Mouse (Mus musculus) G1E (cell line): ENCODE measurements around the gene Paqr9. TPM values are rescaled to one million over a fixed set of nuclear protein-coding genes. Genes with fewer than 3 reads are reported as not detected.

ENCODE experiments used
- ATAC-seq: 2 replicates; pipeline ENCODE4 v1.8.0; 2016; ENCODE audit warnings: mild to moderate bottlenecking; ENCODE audit not compliant: insufficient number of reproducible peaks, poor library complexity, low FRiP score, severe bottlenecking; ENCODE audit errors: extremely low read depth
- DNase-seq: peaks from one replicate; pipeline ENCODE4 v3.0.0; 2012; ENCODE audit warnings: low spot score
- H3K27me3 ChIP-seq: 2 replicates; pipeline ENCODE4 v1.6.1; 2012; ENCODE audit warnings: mild to moderate bottlenecking, low read length, inconsistent platforms; ENCODE audit not compliant: insufficient read depth
- H3K36me3 ChIP-seq: replicated peaks from 2 replicates; pipeline ENCODE3; 2012; ENCODE audit warnings: mild to moderate bottlenecking, inconsistent platforms
- H3K4me1 ChIP-seq: 2 replicates; pipeline ENCODE4 v1.6.1; 2012; ENCODE audit warnings: low read depth, low read length, inconsistent platforms, mixed read lengths; ENCODE audit not compliant: insufficient read depth
- H3K4me3 ChIP-seq: 2 replicates; pipeline ENCODE4 v1.5.1; 2012; ENCODE audit warnings: low read depth, mild to moderate bottlenecking, inconsistent platforms, low read length, moderate library complexity, mixed read lengths
- H3K9me3 ChIP-seq: replicated peaks from 2 replicates; pipeline ENCODE4 v1.6.1; 2012; ENCODE audit warnings: inconsistent platforms
- CTCF ChIP-seq: IDR thresholded peaks from 2 replicates; pipeline ENCODE4 v1.5.1; 2012; ENCODE audit warnings: low read depth, low read length, inconsistent platforms, mixed read lengths
- GATA1 ChIP-seq: IDR thresholded peaks from 2 replicates; pipeline ENCODE4 v1.6.1; 2012; ENCODE audit warnings: borderline replicate concordance, low read length, inconsistent platforms, mixed read lengths
- GATA2 ChIP-seq: IDR thresholded peaks from 2 replicates; pipeline ENCODE4 v1.6.1; 2012; ENCODE audit warnings: low read depth, low read length, inconsistent platforms, borderline replicate concordance
- POLR2AphosphoS5 ChIP-seq: IDR thresholded peaks from 2 replicates; pipeline ENCODE4 v1.6.1; 2012; ENCODE audit warnings: low read depth, low read length, inconsistent platforms; ENCODE audit not compliant: insufficient replicate concordance
- TAL1 ChIP-seq: conservative IDR thresholded peaks from 2 replicates; pipeline ENCODE4 v1.6.1; 2012; ENCODE audit warnings: low read depth, low read length, inconsistent platforms, mixed read lengths
- polyA plus RNA-seq: library from polyadenylated mRNA; stranded (reverse); fragments of >175 nt; gene quantifications from 2 replicates; pipeline ENCODE4 v1.2.3, GENCODE M21; 2012
- total RNA-seq, 2 experiments: library from RNA; stranded (forward) in 1 of 2; stranded (reverse) in 1 of 2; fragments of 200-1000 nt in 1 of 2; fragments of >200 nt in 1 of 2; fragmentation: Nextera tagmentation in 1 of 2; gene quantifications; 2 replicates each; pipeline ENCODE4 v1.2.3; 2014 to 2017

The Paqr9 gene
- total and polyA plus RNA-seq, 3 experiments: 0.11 to 6.8 TPM; not detected in 1

DNA sequence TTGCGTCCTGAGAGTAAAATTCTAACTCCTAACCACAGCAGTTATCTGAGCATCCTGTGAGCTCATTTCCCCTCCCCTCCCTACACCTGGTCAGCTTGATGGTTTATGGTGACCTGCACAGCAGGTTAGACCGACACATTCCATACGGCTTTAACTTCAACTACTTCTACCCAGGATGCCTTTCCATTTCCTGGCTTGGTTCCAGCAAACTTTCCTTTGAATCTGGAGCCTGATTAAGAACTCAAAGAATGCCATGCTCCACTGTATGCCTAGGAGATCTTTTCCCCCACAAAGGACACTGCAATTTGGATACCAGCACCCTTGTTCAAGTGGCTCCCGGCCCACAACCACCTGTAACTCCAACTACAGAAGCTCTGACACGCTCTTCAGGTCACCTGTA, 38.9 kb upstream of the Paqr9 start:
- DNase-seq (no peak), ATAC-seq (no peak)
- no peaks in the 10 kb centered on the region for H3K9me3 ChIP-seq
- peaks cover 7% of the 10 kb centered on the region for H3K4me1 ChIP-seq
- H3K36me3 ChIP-seq: no peaks in the 10 kb centered on the region
- TF ChIP-seq CTCF: no peak
- TF ChIP-seq GATA2: no peak
- TF ChIP-seq GATA1: no peak
- no peak for TF ChIP-seq TAL1
- TF ChIP-seq POLR2AphosphoS5: no peak
- H3K27me3 ChIP-seq: no peaks in the 10 kb centered on the region; the same call in 1 of the 2 replicates
- H3K4me3 ChIP-seq: no peak overlapping the region

- no peak for ATAC-seq
- no peak for DNase-seq
Observed at GRCm38 (mm10) chr9:95521031-95521430, 38.4 kb upstream of the Paqr9 start.

DNA sequence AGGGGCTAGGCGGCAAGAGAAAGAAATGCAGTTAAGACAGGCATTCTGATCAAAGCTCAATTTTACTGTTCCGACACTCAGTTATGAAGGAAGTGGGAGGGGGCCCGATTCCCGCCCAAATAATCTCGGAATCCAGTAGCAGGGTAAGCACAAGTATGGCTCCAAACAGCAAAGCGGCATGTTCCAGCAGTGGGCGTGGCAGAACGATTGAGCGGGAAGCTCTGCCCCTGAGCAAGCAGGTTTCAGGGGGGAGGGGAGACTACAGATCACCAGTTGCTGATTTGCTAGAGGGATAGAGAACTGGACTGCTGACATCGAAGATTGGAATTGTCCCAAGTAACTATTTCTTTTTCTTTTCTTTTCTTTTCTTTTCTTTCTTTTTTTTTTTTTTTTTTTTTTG, 37.9 kb upstream of the Paqr9 start:
- DNase-seq (no peak), ATAC-seq (peak; percentile 45; the same call in 1 of the 2 replicates)
- no peaks in the 10 kb centered on the region for H3K36me3 ChIP-seq
- no peaks in the 10 kb centered on the region; the same call in 1 of the 2 replicates for H3K27me3 ChIP-seq
- peaks cover 7% of the 10 kb centered on the region for H3K4me1 ChIP-seq
- H3K4me3 ChIP-seq: no peak overlapping the region; the same call in 1 of the 2 replicates
- H3K9me3 ChIP-seq: no peaks in the 10 kb centered on the region
- no peak for TF ChIP-seq POLR2AphosphoS5
- TF ChIP-seq CTCF: no peak
- TF ChIP-seq TAL1: no peak
- no peak for TF ChIP-seq GATA2
- no peak for TF ChIP-seq GATA1

More at GRCm38 (mm10) chr9:95521031-95521430, 38.4 kb upstream of the Paqr9 start:
- Histone ChIP-seq H3K4me3 (no peak overlapping the region), H3K36me3 (no peaks in the 10 kb centered on the region), H3K27me3 (no peaks in the 10 kb centered on the region; the same call in 1 of the 2 replicates), H3K9me3 (no peaks in the 10 kb centered on the region), H3K4me1 (peaks cover 7% of the 10 kb centered on the region)
- TF ChIP-seq GATA1 (no peak), TAL1 (no peak), GATA2 (no peak), POLR2AphosphoS5 (no peak), CTCF (no peak)

DNA sequence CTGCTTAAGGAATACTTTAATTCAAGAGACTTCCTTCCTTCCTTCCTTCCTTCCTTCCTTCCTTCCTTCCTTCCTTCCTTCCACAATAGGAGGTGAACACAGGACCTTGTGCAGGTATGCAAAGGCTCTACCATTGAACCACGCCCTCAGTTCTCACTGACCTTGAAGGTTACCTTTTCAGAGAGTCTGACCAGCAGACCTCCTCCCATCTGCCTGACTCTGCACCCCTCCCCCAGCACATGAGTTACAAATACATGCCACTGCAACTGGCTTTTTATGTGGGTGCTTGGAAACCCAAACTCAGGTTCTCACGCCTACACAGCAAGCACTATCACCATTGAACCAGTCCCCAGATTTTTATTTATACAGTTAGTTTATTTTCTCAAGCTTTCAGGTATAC, 36.9 kb upstream of the Paqr9 start:
- ATAC-seq (no peak), DNase-seq (no peak)
- peaks cover 7% of the 10 kb centered on the region for H3K4me1 ChIP-seq
- H3K9me3 ChIP-seq: no peaks in the 10 kb centered on the region
- no peak overlapping the region for H3K4me3 ChIP-seq
- H3K36me3 ChIP-seq: no peaks in the 10 kb centered on the region
- H3K27me3 ChIP-seq: no peaks in the 10 kb centered on the region; the same call in 1 of the 2 replicates
- TF ChIP-seq GATA2: no peak
- no peak for TF ChIP-seq POLR2AphosphoS5
- no peak for TF ChIP-seq GATA1
- TF ChIP-seq CTCF: no peak
- TF ChIP-seq TAL1: no peak

DNA sequence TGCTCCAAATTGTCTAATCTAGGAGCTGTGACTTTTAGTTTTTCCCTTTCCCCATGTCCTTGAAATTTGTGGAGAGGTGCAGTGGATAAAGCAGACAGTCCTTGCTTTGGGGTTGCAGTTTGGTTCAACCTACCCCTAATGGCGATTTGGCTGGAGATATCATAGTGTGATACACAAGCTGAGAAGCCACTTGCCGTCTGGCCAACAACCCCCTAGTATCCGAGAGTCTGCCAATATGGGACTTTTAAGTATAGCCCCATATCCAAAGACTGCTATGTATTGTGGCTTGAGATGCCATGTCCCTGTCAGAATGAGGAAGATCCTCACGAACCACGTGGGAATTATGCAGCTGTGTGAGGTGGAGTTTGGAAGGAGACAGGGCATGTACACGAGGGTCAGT, 34.1 kb upstream of the Paqr9 start:
- no peak overlapping the region for H3K4me3 ChIP-seq
- peaks cover 2% of the 10 kb centered on the region; the same call in 1 of the 2 replicates for H3K27me3 ChIP-seq
- no peak for TF ChIP-seq GATA2
- no peak for TF ChIP-seq TAL1
- no peak for TF ChIP-seq GATA1
- TF ChIP-seq POLR2AphosphoS5: no peak
- no peak for TF ChIP-seq CTCF
- H3K4me1 ChIP-seq: peaks cover 7% of the 10 kb centered on the region
- H3K36me3 ChIP-seq: no peaks in the 10 kb centered on the region
- ATAC-seq (no peak), DNase-seq (no peak)
- H3K9me3 ChIP-seq: no peaks in the 10 kb centered on the region

DNA sequence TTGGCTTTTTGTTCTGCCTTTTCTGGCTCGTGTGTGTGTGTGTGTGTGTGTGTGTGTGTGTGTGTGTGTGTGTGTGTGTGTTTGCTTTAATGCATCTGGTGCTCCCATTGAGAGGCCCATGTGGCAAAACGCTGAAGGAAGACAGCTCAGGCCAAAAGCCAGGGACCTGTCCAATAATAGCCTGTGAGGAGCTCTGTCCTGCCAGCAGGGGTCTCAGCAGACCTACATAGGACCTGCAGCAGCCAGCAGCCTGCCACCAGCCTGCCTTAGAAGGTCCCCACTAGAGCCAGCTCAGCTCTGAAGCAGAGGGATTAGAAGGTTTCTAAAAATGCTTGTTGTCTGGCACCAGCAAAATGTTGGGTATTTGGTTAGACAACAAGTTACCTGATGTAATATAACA, 33.5 kb upstream of the Paqr9 start:
- no peak for ATAC-seq
- Histone ChIP-seq H3K4me3 (no peak overlapping the region), H3K36me3 (no peaks in the 10 kb centered on the region), H3K9me3 (no peaks in the 10 kb centered on the region), H3K27me3 (peaks cover 2% of the 10 kb centered on the region; the same call in 1 of the 2 replicates), H3K4me1 (peaks cover 7% of the 10 kb centered on the region)
- DNase-seq: no peak
- TF ChIP-seq CTCF (no peak), TAL1 (no peak), POLR2AphosphoS5 (no peak), GATA2 (no peak), GATA1 (no peak)
